Mouse (Mus musculus) heart, postnatal 10 days (tissue): ENCODE measurements at regions not wholly inside any gene's neighbourhood (a gene's known extent, or its start where the extent isn't known, plus 50 kb on each side); places are given as distances from the start of the nearest gene placed in this dataset.

Experiments
- DNase-seq, 2 experiments: peaks; one replicate each; pipeline ENCODE4 v3.0.0; 2021
- intact Hi-C: fragments of 180-260 bp; cut with DNase I; formaldehyde crosslinking; loops from one replicate; pipeline ENCODE4 v1.15.1; 2025

DNA sequence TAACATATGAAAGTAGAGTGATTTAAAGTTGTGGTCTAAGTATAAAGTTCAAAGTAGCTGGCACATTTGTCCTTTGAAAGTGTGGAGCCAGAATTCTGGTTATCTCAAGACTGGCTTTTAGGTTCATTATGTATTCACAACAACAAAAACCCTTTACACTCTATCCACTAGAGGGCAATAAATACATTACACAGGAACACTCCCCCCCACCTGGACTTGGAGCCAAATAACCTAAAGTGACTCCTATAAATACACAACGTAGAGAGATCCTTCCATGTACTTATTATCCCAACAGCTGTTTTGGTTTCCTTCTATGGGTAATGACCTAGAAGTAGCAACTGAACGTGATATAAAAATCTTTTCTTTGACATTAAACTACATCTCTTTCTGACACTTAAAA, 1235.8 kb downstream of the Pcdh19 start:
- no peak for DNase-seq
- intact Hi-C loops: loop anchor here (10.0 kb wide), 1 partner anchor 62 kb away; no protein-coding TSS in a partner anchor
